Mouse (Mus musculus) gastrocnemius, postnatal 4 days (tissue): ENCODE measurements at regions not wholly inside any gene's neighbourhood (a gene's known extent, or its start where the extent isn't known, plus 50 kb on each side); places are given as distances from the start of the nearest gene placed in this dataset.
A peak's percentile ranks its signal among the peaks of the same experiment; 100 is the strongest.
"Not testable (repeated sequence)": the region's sequence is repeated elsewhere in the genome, so short reads cannot be mapped to it uniquely, and the experiment has no call there.

Experiments used
- DNase-seq, 2 experiments: peaks; one replicate each; pipeline ENCODE4 v3.0.0; 2021 to 2022; ENCODE audit warnings: low spot score in 2 of 2, mixed read lengths in 2 of 2

DNA sequence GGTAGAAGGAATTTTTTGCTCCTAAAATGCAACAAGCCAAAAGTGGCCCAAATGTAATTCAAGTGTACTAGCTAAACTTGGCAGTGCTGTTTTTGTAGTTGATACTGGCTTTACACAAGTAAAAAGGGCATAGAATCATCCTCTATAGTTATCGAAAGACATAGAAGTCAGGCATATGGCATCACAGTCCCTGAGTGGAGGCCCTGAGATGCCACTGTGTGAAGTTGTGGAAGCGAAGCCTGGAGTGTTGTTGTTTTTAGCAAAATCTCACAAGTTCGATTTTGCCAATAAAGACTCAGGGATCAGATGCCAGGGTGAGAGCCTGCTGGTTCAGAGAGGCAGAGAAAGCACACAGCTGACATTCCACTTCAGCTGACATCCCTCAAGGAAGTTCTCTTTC lies 121.6 kb upstream of the C9orf72 start:
- no peak for DNase-seq

GRCm38 (mm10) chr4:35343751-35344150 lies 117.8 kb upstream of the C9orf72 start:
- DNase-seq = no peak

- DNase-seq = no peak
Observed at GRCm38 (mm10) chr4:35331161-35331560, 105.2 kb upstream of the C9orf72 start.

DNA sequence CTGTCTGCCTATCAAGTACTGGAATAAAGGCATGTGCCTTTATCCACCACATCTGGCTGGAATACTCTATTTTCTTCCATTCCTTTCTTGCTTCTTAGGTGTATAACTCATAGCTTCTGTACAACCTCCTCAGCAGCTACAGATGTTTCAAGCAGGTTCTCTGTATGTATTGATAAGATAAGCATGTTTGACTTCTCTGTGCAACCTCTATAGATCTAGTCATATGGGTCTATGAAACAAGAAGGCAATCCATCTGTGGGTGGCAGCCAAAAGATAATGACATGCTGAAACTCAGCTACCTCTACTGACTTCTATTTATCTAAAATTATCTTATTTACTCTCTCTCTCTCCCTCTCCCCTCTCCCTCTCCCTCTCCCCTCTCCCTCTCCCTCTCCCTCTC lies 99.3 kb upstream of the C9orf72 start:
- no peak for DNase-seq

GRCm38 (mm10) chr4:35322432-35323173 lies 96.6 kb upstream of the C9orf72 start:
- no peak for DNase-seq

- peak in 1 of 2 experiments; percentile 22 for DNase-seq
Observed at GRCm38 (mm10) chr4:35310396-35310977, 84.5 kb upstream of the C9orf72 start.

GRCm38 (mm10) chr4:35308221-35308620 lies 82.2 kb upstream of the C9orf72 start:
- no peak for DNase-seq

GRCm38 (mm10) chr4:35305210-35305609 lies 79.2 kb upstream of the C9orf72 start:
- DNase-seq = no peak

- DNase-seq = no peak
Observed at GRCm38 (mm10) chr4:35300848-35301247, 74.9 kb upstream of the C9orf72 start.

DNA sequence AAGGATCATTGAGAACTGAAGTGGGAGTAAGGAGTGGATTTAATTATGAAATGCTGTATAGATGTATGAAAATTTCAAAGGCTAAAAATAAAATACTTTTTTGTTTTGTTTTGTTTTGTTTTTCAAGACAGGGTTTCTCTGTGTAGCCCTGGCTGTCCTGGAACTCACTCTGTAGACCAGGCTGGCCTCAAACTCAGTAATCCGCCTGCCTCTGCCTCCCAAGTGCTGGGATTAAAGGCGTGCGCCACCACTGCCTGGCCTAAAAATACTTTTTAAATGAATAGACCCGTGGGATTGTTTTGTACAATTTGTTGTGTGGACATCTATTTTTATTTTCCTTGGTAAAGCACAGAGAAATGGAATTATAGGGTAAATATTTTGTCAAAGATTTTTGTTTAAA lies 74.4 kb upstream of the C9orf72 start:
- DNase-seq = not testable (repeated sequence)

GRCm38 (mm10) chr4:35284611-35285010 lies 58.6 kb upstream of the C9orf72 start:
- no peak for DNase-seq
